Mouse (Mus musculus): ENCODE data around the gene Capzb. TPM values are rescaled to one million over a fixed set of nuclear protein-coding genes. Genes with fewer than 3 reads are reported as not detected.

The Capzb gene
- polyA plus RNA-seq, 2 experiments = 198 to 284 TPM

GRCm38 (mm10) chr4:139340835-139341234 is 148.1 kb downstream of the Capzb start:
- no peaks in the 10 kb centered on the region for H3K9me3 ChIP-seq (ENCODE audit: control insufficient read depth, low read length)
- H3K27me3 ChIP-seq (ENCODE audit: control insufficient read depth, insufficient read depth, low read length) = 0 out of 2 replicates have a peak, but pooled peaks cover 5% of the 10 kb centered on the region
- H3K9ac ChIP-seq (ENCODE audit: low read depth, low read length, severe bottlenecking) = no peak overlapping the region
- H3K27ac ChIP-seq (replicated peaks; ENCODE audit: low read depth, low read length) = no peak overlapping the region
- WGBS = 80% methylated on average over 4 of the region's 4 CpGs
- no peak for ATAC-seq (ENCODE audit: low FRiP score, low read depth)
- H3K36me3 ChIP-seq (ENCODE audit: control insufficient read depth, insufficient read depth, low read length) = peaks cover 5% of the 10 kb centered on the region; the same call in 1 of the 2 replicates
- no peak for TF ChIP-seq POLR2A (IDR thresholded peaks at IDR 0.05; ENCODE audit: borderline replicate concordance, extremely low read depth, insufficient read depth, insufficient read length)
- no peak for DNase-seq (ENCODE audit: low spot score)
- no peak overlapping the region for H3K4me2 ChIP-seq (replicated peaks; ENCODE audit: low read depth, low read length, severe bottlenecking)
- H3K4me1 ChIP-seq (ENCODE audit: control insufficient read depth, insufficient read depth, low read length) = no peaks in the 10 kb centered on the region
- no peak overlapping the region for H3K4me3 ChIP-seq (replicated peaks; ENCODE audit: low read length)

Small RNA genes lying within 50 kb of the gene (microRNA-seq; reads per million reads assigned to microRNA genes)
- gene Gm24245 (not detected), gene Gm25732 (not detected)

Other genes starting within 250 kb of the Capzb start
- gene Rnf186, start 225.8 kb upstream of the Capzb start, polyA plus RNA-seq (2012; rRNA removed) = not detected in 2 replicates
- not detected in 2 replicates for gene Rnf186, start 225.8 kb upstream of the Capzb start, polyA plus RNA-seq (2014; fragmentation: Nextera tagmentation; extraction: Ambion mirVana)
- gene Tmco4, start 220.0 kb upstream of the Capzb start, polyA plus RNA-seq (2012; rRNA removed) = 4.2 and 4.8 TPM in 2 replicates
- gene Tmco4, start 220.0 kb upstream of the Capzb start, polyA plus RNA-seq (2014; fragmentation: Nextera tagmentation; extraction: Ambion mirVana) = 4.7 and 4.8 TPM in 2 replicates
- gene Htr6, start 117.3 kb upstream of the Capzb start, polyA plus RNA-seq (2012; rRNA removed) = 1.2 and 2.2 TPM in 2 replicates
- gene Htr6, start 117.3 kb upstream of the Capzb start, polyA plus RNA-seq (2014; fragmentation: Nextera tagmentation; extraction: Ambion mirVana) = 0.22 and 0.35 TPM in 2 replicates
- 149 and 171 TPM in 2 replicates for gene Nbl1, start 99.9 kb upstream of the Capzb start, polyA plus RNA-seq (2012; rRNA removed)
- gene Nbl1, start 99.9 kb upstream of the Capzb start, polyA plus RNA-seq (2014; fragmentation: Nextera tagmentation; extraction: Ambion mirVana) = 157 and 176 TPM in 2 replicates
- gene Minos1, start 61.8 kb upstream of the Capzb start, polyA plus RNA-seq (2012; rRNA removed) = 122 and 178 TPM in 2 replicates
- 460 and 510 TPM in 2 replicates for gene Minos1, start 61.8 kb upstream of the Capzb start, polyA plus RNA-seq (2014; fragmentation: Nextera tagmentation; extraction: Ambion mirVana)
- gene Pqlc2, start 117.8 kb downstream of the Capzb start, polyA plus RNA-seq (2012; rRNA removed) = 20.7 and 30.7 TPM in 2 replicates
- 12.9 and 15.4 TPM in 2 replicates for gene Pqlc2, start 117.8 kb downstream of the Capzb start, polyA plus RNA-seq (2014; fragmentation: Nextera tagmentation; extraction: Ambion mirVana)
- 28.5 and 38.8 TPM in 2 replicates for gene Akr7a5, start 117.8 kb downstream of the Capzb start, polyA plus RNA-seq (2012; rRNA removed)
- 84.8 and 98.0 TPM in 2 replicates for gene Akr7a5, start 117.8 kb downstream of the Capzb start, polyA plus RNA-seq (2014; fragmentation: Nextera tagmentation; extraction: Ambion mirVana)
- gene Mrto4, start 159.7 kb downstream of the Capzb start, polyA plus RNA-seq (2012; rRNA removed) = 59.0 and 66.7 TPM in 2 replicates
- 92.1 and 106 TPM in 2 replicates for gene Mrto4, start 159.7 kb downstream of the Capzb start, polyA plus RNA-seq (2014; fragmentation: Nextera tagmentation; extraction: Ambion mirVana)
- gene Emc1, start 159.7 kb downstream of the Capzb start, polyA plus RNA-seq (2012; rRNA removed) = 33.7 and 40.5 TPM in 2 replicates
- 12.6 and 13.4 TPM in 2 replicates for gene Emc1, start 159.7 kb downstream of the Capzb start, polyA plus RNA-seq (2014; fragmentation: Nextera tagmentation; extraction: Ambion mirVana)
- 159 and 188 TPM in 2 replicates for gene Ubr4, start 159.7 kb downstream of the Capzb start, polyA plus RNA-seq (2012; rRNA removed)
- 86.6 and 89.3 TPM in 2 replicates for gene Ubr4, start 159.7 kb downstream of the Capzb start, polyA plus RNA-seq (2014; fragmentation: Nextera tagmentation; extraction: Ambion mirVana)

All from limb, embryonic 14.5 days (tissue).